Mouse (Mus musculus): ENCODE results near the gene Hdac9.

DNA sequence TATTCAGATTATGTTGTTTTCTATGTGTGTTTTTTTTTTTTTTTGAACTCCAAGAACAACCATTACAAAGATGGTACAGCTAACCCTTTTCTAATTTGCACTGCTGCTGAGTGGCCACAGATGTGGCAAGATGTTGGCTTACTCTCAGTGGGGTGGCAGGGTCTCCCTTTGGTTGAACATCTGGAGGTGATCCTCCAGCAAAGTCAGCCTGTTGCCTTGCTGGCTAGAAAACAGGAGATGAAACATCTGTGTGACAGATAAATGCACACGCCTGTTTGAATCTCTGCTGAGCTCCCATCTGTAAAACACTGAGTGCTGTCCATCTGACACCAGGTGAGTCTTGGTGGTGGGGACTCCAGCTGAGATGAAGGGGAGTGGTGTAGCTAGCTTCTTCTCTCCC is 537.2 kb downstream of the Hdac9 start:
- TF ChIP-seq POLR2A (IDR thresholded peaks at IDR 0.05; ENCODE audit: extremely low read depth, insufficient read depth, low read length) (no peak), CTCF (IDR thresholded peaks at IDR 0.05; ENCODE audit: low read depth, low read length) (no peak)

Data from liver, adult 2 months (tissue).